Mouse (Mus musculus): ENCODE measurements around the gene Vps25.

GRCm38 (mm10) chr11:101252941-101253340 lies 566 bp upstream of the Vps25 start:
- TF ChIP-seq CTCF (IDR thresholded peaks at IDR 0.05; ENCODE audit: extremely low read depth, insufficient read depth, low read length): no peak
- TF ChIP-seq POLR2A (IDR thresholded peaks at IDR 0.05; ENCODE audit: extremely low read depth, insufficient read depth, low read length): no peak
